Mouse (Mus musculus) heart, embryonic 11.5 days (tissue): ENCODE data around the gene Hba-a2. TPM values are rescaled to one million over a fixed set of nuclear protein-coding genes. Genes with fewer than 3 reads are reported as not detected.
"Not testable (repeated sequence)": the region's sequence is repeated elsewhere in the genome, so short reads cannot be mapped to it uniquely, and the experiment has no call there.

Experiments used
- ATAC-seq: fragments of 200-750 bp; cut with Nextera tagmentation; replicated peaks from 2 replicates; pipeline ENCODE4 v1.8.0; 2017; ENCODE audit warnings: moderate library complexity; ENCODE audit not compliant: insufficient number of reproducible peaks, low FRiP score, low TSS enrichment
- H3K27ac ChIP-seq: fragments of 300-500 bp; sonication (generic); 2 replicates; pipeline ENCODE4 v1.5.1; 2014; ENCODE audit warnings: mild to moderate bottlenecking, low read depth, low read length
- H3K27me3 ChIP-seq: fragments of 300-500 bp; sonication (generic); 2 replicates; pipeline ENCODE4 v1.6.1; 2014; ENCODE audit warnings: mild to moderate bottlenecking, low read length, mixed read lengths; ENCODE audit not compliant: control insufficient read depth, insufficient read depth
- H3K36me3 ChIP-seq: fragments of 300-500 bp; sonication (generic); 2 replicates; pipeline ENCODE4 v1.6.1; 2014; ENCODE audit warnings: mild to moderate bottlenecking, low read length, moderate library complexity, mixed read lengths; ENCODE audit not compliant: control insufficient read depth, insufficient read depth
- H3K4me1 ChIP-seq: fragments of 300-500 bp; sonication (generic); 2 replicates; pipeline ENCODE4 v1.6.1; 2014; ENCODE audit warnings: low read length; ENCODE audit not compliant: control insufficient read depth, insufficient read depth
- H3K4me2 ChIP-seq: fragments of 300-500 bp; sonication (generic); 2 replicates; pipeline ENCODE4 v1.6.1; 2014; ENCODE audit warnings: mild to moderate bottlenecking, moderate library complexity
- H3K4me3 ChIP-seq: fragments of 300-500 bp; sonication (generic); 2 replicates; pipeline ENCODE4 v1.5.1; 2014; ENCODE audit warnings: low read depth, low read length
- H3K9ac ChIP-seq: fragments of 300-500 bp; sonication (generic); 2 replicates; pipeline ENCODE4 v1.6.1; 2014; ENCODE audit warnings: mild to moderate bottlenecking, low read depth, low read length, moderate library complexity
- H3K9me3 ChIP-seq: fragments of 300-500 bp; sonication (generic); replicated peaks from 2 replicates; pipeline ENCODE4 v1.6.1; 2016; ENCODE audit warnings: low read length; ENCODE audit not compliant: control insufficient read depth
- WGBS: fragments of 180-500 bp; shearing (Covaris S2); extraction: QIAGEN DNeasy Blood & Tissue Kit; methylation state at CpG from one replicate; pipeline ENCODE4 v1.1.7; 2014; ENCODE audit not compliant: insufficient replicate concordance; 5-methylcytosine and 5-hydroxymethylcytosine counted together
- polyA plus RNA-seq: library from polyadenylated mRNA; unstranded; fragments of >200 nt; fragmentation: Nextera tagmentation; extraction: Ambion mirVana; gene quantifications from 2 replicates; pipeline ENCODE4 v1.2.1, GENCODE M21; 2014

The Hba-a2 gene
- polyA plus RNA-seq, 1 experiment from 2014 or later, result 22,217 TPM

- 4% methylated on average over 16 of the region's 16 CpGs for WGBS
Measured at GRCm38 (mm10) chr11:32299865-32300264, 3.6 kb downstream of the Hba-a2 start, which contains the start of gene Hbq1a. TSS of gene Hbq1a (plus strand) at chr11:32300069.

GRCm38 (mm10) chr11:32300279-32301267 lies 4.3 kb downstream of the Hba-a2 start:
- ATAC-seq, result no peak
- Histone ChIP-seq H3K27ac (no peak overlapping the region), H3K36me3 (no peaks in the 10 kb centered on the region), H3K4me1 (no peaks in the 10 kb centered on the region), H3K4me2 (peak overlapping the region; percentile 47), H3K27me3 (peaks cover 11% of the 10 kb centered on the region), H3K9ac (no peak overlapping the region), H3K9me3 (no peaks in the 10 kb centered on the region), H3K4me3 (0 out of 2 replicates have a peak overlapping the region, but pooled peaks have one; percentile 25)
- 48% methylated on average over 14 of the region's 17 CpGs for WGBS

More at GRCm38 (mm10) chr11:32299865-32300264, 3.6 kb downstream of the Hba-a2 start, which contains the start of gene Hbq1a:
- Histone ChIP-seq H3K27me3 (peaks cover 11% of the 10 kb centered on the region), H3K4me3 (0 out of 2 replicates have a peak within 1 kb of the TSS, but pooled peaks have one; percentile 25), H3K4me2 (peak within 1 kb of the TSS; percentile 47)
- not testable (repeated sequence) for H3K27ac ChIP-seq, ATAC-seq, H3K36me3 ChIP-seq, H3K4me1 ChIP-seq, H3K9ac ChIP-seq, H3K9me3 ChIP-seq

DNA sequence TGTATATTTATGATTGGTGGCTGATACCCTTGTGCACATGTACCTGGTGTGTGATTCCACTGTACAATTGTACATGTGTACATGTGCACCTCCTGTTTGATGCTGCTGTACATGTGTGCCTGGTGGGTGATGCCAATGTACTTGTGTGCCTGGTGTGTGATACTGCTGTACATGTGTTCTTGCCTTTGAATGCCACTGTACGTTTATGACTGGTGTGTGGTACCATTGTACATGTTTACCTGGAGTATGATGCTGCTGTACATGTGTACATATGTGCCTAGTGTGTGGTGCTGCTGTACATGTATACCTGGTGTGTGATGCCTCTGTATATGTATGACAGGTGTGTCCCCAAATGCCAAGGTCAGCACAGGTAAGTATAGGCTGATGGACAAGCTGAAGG lies 5.2 kb downstream of the Hba-a2 start:
- H3K27me3 ChIP-seq, result peaks cover 11% of the 10 kb centered on the region
- 56% methylated on average over 1 of the region's 1 CpGs for WGBS

GRCm38 (mm10) chr11:32302824-32303419 lies 6.6 kb downstream of the Hba-a2 start:
- no peaks in the 10 kb centered on the region for H3K4me1 ChIP-seq
- H3K27me3 ChIP-seq, result peaks cover 11% of the 10 kb centered on the region
- H3K27ac ChIP-seq, result no peak overlapping the region
- H3K36me3 ChIP-seq, result no peaks in the 10 kb centered on the region
- no peak overlapping the region for H3K4me3 ChIP-seq
- WGBS, result 37% methylated on average over 2 of the region's 2 CpGs
- no peaks in the 10 kb centered on the region for H3K9me3 ChIP-seq
- no peak overlapping the region for H3K4me2 ChIP-seq
- no peak for ATAC-seq
- no peak overlapping the region for H3K9ac ChIP-seq

More for the DNA sequence above, 5.2 kb downstream of the Hba-a2 start:
- no peak for ATAC-seq
- H3K36me3 ChIP-seq, result no peaks in the 10 kb centered on the region
- no peak overlapping the region for H3K9ac ChIP-seq
- no peak overlapping the region for H3K4me2 ChIP-seq
- no peaks in the 10 kb centered on the region for H3K4me1 ChIP-seq
- H3K4me3 ChIP-seq, result no peak overlapping the region
- H3K9me3 ChIP-seq, result no peaks in the 10 kb centered on the region
- H3K27ac ChIP-seq, result no peak overlapping the region

- Histone ChIP-seq H3K4me2 (no peak overlapping the region), H3K9me3 (no peaks in the 10 kb centered on the region), H3K36me3 (no peaks in the 10 kb centered on the region), H3K9ac (no peak overlapping the region), H3K27ac (no peak overlapping the region), H3K27me3 (peaks cover 11% of the 10 kb centered on the region), H3K4me3 (no peak overlapping the region), H3K4me1 (no peaks in the 10 kb centered on the region)
- 57% methylated on average over 1 of the region's 1 CpGs for WGBS
- no peak for ATAC-seq
Measured at GRCm38 (mm10) chr11:32303455-32303854, 7.2 kb downstream of the Hba-a2 start.

- Histone ChIP-seq H3K4me3 (no peak overlapping the region), H3K36me3 (no peaks in the 10 kb centered on the region), H3K4me2 (no peak overlapping the region), H3K9me3 (no peaks in the 10 kb centered on the region), H3K9ac (no peak overlapping the region), H3K27me3 (no peaks in the 10 kb centered on the region; the same call in 1 of the 2 replicates), H3K4me1 (no peaks in the 10 kb centered on the region), H3K27ac (no peak overlapping the region)
- ATAC-seq, result no peak
- WGBS, result 81% methylated on average over 1 of the region's 1 CpGs
Measured at GRCm38 (mm10) chr11:32307006-32307405, 10.7 kb downstream of the Hba-a2 start.

GRCm38 (mm10) chr11:32309446-32309845 lies 13.2 kb downstream of the Hba-a2 start:
- H3K4me3 ChIP-seq, result no peak overlapping the region
- H3K4me1 ChIP-seq, result 0 out of 2 replicates have a peak, but pooled peaks cover 4% of the 10 kb centered on the region
- H3K4me2 ChIP-seq, result no peak overlapping the region
- no peaks in the 10 kb centered on the region for H3K36me3 ChIP-seq
- WGBS, result 72% methylated on average over 4 of the region's 4 CpGs
- no peak for ATAC-seq
- H3K27me3 ChIP-seq, result no peaks in the 10 kb centered on the region
- no peak overlapping the region for H3K9ac ChIP-seq
- H3K9me3 ChIP-seq, result no peaks in the 10 kb centered on the region
- H3K27ac ChIP-seq, result no peak overlapping the region

- 62% methylated on average over 3 of the region's 3 CpGs for WGBS
- Histone ChIP-seq H3K9ac (no peak overlapping the region), H3K9me3 (no peaks in the 10 kb centered on the region), H3K27ac (no peak overlapping the region), H3K27me3 (no peaks in the 10 kb centered on the region), H3K36me3 (no peaks in the 10 kb centered on the region), H3K4me3 (no peak overlapping the region), H3K4me2 (no peak overlapping the region), H3K4me1 (0 out of 2 replicates have a peak, but pooled peaks cover 4% of the 10 kb centered on the region)
- 0 out of 2 replicates have a peak, but pooled peaks have one; percentile 49 for ATAC-seq
Measured at GRCm38 (mm10) chr11:32309928-32310327, 13.6 kb downstream of the Hba-a2 start.
